Mouse (Mus musculus) MEL (cell line): ENCODE results near the gene Grip1. TPM values are rescaled to one million over a fixed set of nuclear protein-coding genes. Genes with fewer than 3 reads are reported as not detected.

ENCODE experiments used
- DNase-seq: peaks from one replicate; pipeline ENCODE4 v3.0.0; 2011; ENCODE audit warnings: low read depth, low spot score
- H3K27ac ChIP-seq: 2 replicates; pipeline ENCODE4 v1.5.1; 2012; ENCODE audit warnings: low read depth, mild to moderate bottlenecking, control low read depth, low read length, moderate library complexity; ENCODE audit not compliant: control insufficient read depth
- H3K27me3 ChIP-seq, 2 experiments: fragments of 150-350 bp in 1 of 2; sonication (generic) in 1 of 2; 2 replicates each; pipeline ENCODE4 v1.6.1; 2012; ENCODE audit warnings: low read length in 2 of 2, mild to moderate bottlenecking in 2 of 2, improper control_type of control experiment in 1 of 2, moderate library complexity in 1 of 2; ENCODE audit not compliant: insufficient read depth in 2 of 2, control insufficient read depth in 1 of 2
- H3K36me3 ChIP-seq, 2 experiments: 2 replicates each; pipeline ENCODE4 v1.6.1; 2012 to 2014; ENCODE audit warnings: low read length in 2 of 2, improper control_type of control experiment in 1 of 2, inconsistent platforms in 1 of 2, mild to moderate bottlenecking in 1 of 2; ENCODE audit not compliant: insufficient read depth in 2 of 2, control insufficient read depth in 1 of 2
- H3K4me1 ChIP-seq, 2 experiments: fragments of 150-350 bp in 1 of 2; sonication (generic) in 1 of 2; 2 replicates each; pipeline ENCODE4 v1.6.1; 2012; ENCODE audit warnings: low read length in 2 of 2, improper control_type of control experiment in 1 of 2, mild to moderate bottlenecking in 1 of 2; ENCODE audit not compliant: insufficient read depth in 2 of 2, control insufficient read depth in 1 of 2
- H3K4me3 ChIP-seq, 2 experiments: fragments of 150-350 bp in 1 of 2; sonication (generic) in 1 of 2; 2 replicates each; pipeline ENCODE4 v1.5.1; 2012; ENCODE audit warnings: low read depth in 2 of 2, low read length in 2 of 2, mild to moderate bottlenecking in 2 of 2, moderate library complexity in 2 of 2, control low read depth in 1 of 2, improper control_type of control experiment in 1 of 2; ENCODE audit not compliant: control insufficient read depth in 1 of 2, insufficient read depth in 1 of 2
- H3K79me2 ChIP-seq: 2 replicates; pipeline ENCODE4 v1.6.1; 2012; ENCODE audit warnings: mild to moderate bottlenecking, low read length, moderate library complexity; ENCODE audit not compliant: control insufficient read depth, poor library complexity, insufficient read depth
- H3K9ac ChIP-seq: 2 replicates; pipeline ENCODE4 v1.6.1; 2012; ENCODE audit warnings: low read depth, mild to moderate bottlenecking, control low read depth, low read length, moderate library complexity; ENCODE audit not compliant: control insufficient read depth, poor library complexity, severe bottlenecking
- H3K9me3 ChIP-seq: fragments of 150-350 bp; sonication (generic); replicated peaks from 2 replicates; pipeline ENCODE4 v1.6.1; 2012; ENCODE audit warnings: mild to moderate bottlenecking, low read length, improper control_type of control experiment, moderate library complexity; ENCODE audit not compliant: insufficient read depth
- BHLHE40 ChIP-seq: IDR thresholded peaks from 2 replicates; pipeline ENCODE4 v1.6.1; 2012; ENCODE audit warnings: low read depth, mild to moderate bottlenecking, inconsistent platforms, low read length, improper control_type of control experiment, borderline replicate concordance
- CHD1 ChIP-seq: IDR thresholded peaks from 2 replicates; pipeline ENCODE4 v1.6.1; 2012; ENCODE audit warnings: low read depth, mild to moderate bottlenecking, inconsistent platforms, low read length, improper control_type of control experiment
- CTCF ChIP-seq, 3 experiments: IDR thresholded peaks in 2 of 3; conservative IDR thresholded peaks in 1 of 3; 2 replicates each; pipeline ENCODE4 v1.5.1; 2011 to 2012; ENCODE audit warnings: low read length in 3 of 3, low read depth in 2 of 3, mild to moderate bottlenecking in 2 of 3, improper control_type of control experiment in 1 of 3, inconsistent platforms in 1 of 3, mixed read lengths in 1 of 3, moderate library complexity in 1 of 3; ENCODE audit not compliant: control insufficient read depth in 1 of 3, insufficient read depth in 1 of 3, poor library complexity in 1 of 3, severe bottlenecking in 1 of 3
- E2F4 ChIP-seq: IDR thresholded peaks from 2 replicates; pipeline ENCODE4 v1.6.1; 2011; ENCODE audit warnings: low read depth, low read length, improper control_type of control experiment, borderline replicate concordance
- GABPA ChIP-seq: IDR thresholded peaks from 2 replicates; pipeline ENCODE4 v1.6.1; 2012; ENCODE audit warnings: low read depth, mild to moderate bottlenecking, inconsistent platforms, low read length, improper control_type of control experiment, moderate library complexity
- GATA1 ChIP-seq: IDR thresholded peaks from 2 replicates; pipeline ENCODE4 v1.6.1; 2011; ENCODE audit warnings: low read depth, low read length, improper control_type of control experiment
- HCFC1 ChIP-seq: IDR thresholded peaks from 2 replicates; pipeline ENCODE4 v1.6.1; 2012; ENCODE audit warnings: low read depth, mild to moderate bottlenecking, inconsistent platforms, low read length, improper control_type of control experiment, moderate library complexity
- JUND ChIP-seq: IDR thresholded peaks from 2 replicates; pipeline ENCODE4 v1.6.1; 2011; ENCODE audit warnings: low read depth, mild to moderate bottlenecking, improper control_type of control experiment, low read length
- MAZ ChIP-seq: IDR thresholded peaks from 2 replicates; pipeline ENCODE4 v1.6.1; 2012; ENCODE audit warnings: low read depth, mild to moderate bottlenecking, inconsistent platforms, low read length, improper control_type of control experiment
- MYC ChIP-seq: IDR thresholded peaks from 2 replicates; pipeline ENCODE4 v1.6.1; 2011; ENCODE audit warnings: low read depth, mild to moderate bottlenecking, low read length, improper control_type of control experiment, moderate library complexity
- NELFE ChIP-seq: IDR thresholded peaks from 2 replicates; pipeline ENCODE4 v1.6.1; 2011; ENCODE audit warnings: low read depth, low read length, improper control_type of control experiment
- NRF1 ChIP-seq: IDR thresholded peaks from 2 replicates; pipeline ENCODE4 v1.6.1; 2014; ENCODE audit warnings: low read depth, mild to moderate bottlenecking, inconsistent platforms, low read length, improper control_type of control experiment, moderate library complexity; ENCODE audit not compliant: poor library complexity, insufficient read depth, severe bottlenecking
- POLR2AphosphoS5 ChIP-seq: IDR thresholded peaks from 2 replicates; pipeline ENCODE4 v1.6.1; 2012; ENCODE audit warnings: low read depth, borderline replicate concordance, mild to moderate bottlenecking, inconsistent platforms, low read length, moderate library complexity, mixed read lengths
- RAD21 ChIP-seq: IDR thresholded peaks from 2 replicates; pipeline ENCODE4 v1.6.1; 2011; ENCODE audit warnings: mild to moderate bottlenecking, low read depth, low read length, improper control_type of control experiment
- RCOR1 ChIP-seq: IDR thresholded peaks from 2 replicates; pipeline ENCODE4 v1.6.1; 2012; ENCODE audit warnings: low read depth, mild to moderate bottlenecking, inconsistent platforms, low read length, improper control_type of control experiment
- SIN3A ChIP-seq: IDR thresholded peaks from 2 replicates; pipeline ENCODE4 v1.6.1; 2012; ENCODE audit warnings: low read length, improper control_type of control experiment, inconsistent platforms
- SMC3 ChIP-seq: IDR thresholded peaks from 2 replicates; pipeline ENCODE4 v1.6.1; 2011; ENCODE audit warnings: low read depth, low read length, improper control_type of control experiment
- TAL1 ChIP-seq: IDR thresholded peaks from 2 replicates; pipeline ENCODE4 v1.6.1; 2012; ENCODE audit warnings: mild to moderate bottlenecking, inconsistent platforms, low read length, moderate library complexity, mixed read lengths
- TBP ChIP-seq: IDR thresholded peaks from 2 replicates; pipeline ENCODE4 v1.8.0; 2011; ENCODE audit warnings: low read depth, low read length, improper control_type of control experiment
- TCF12 ChIP-seq: IDR thresholded peaks from 2 replicates; pipeline ENCODE4 v1.6.1; 2014; ENCODE audit warnings: low read depth, mild to moderate bottlenecking, inconsistent platforms, low read length, improper control_type of control experiment, moderate library complexity
- UBTF ChIP-seq: IDR thresholded peaks from 2 replicates; pipeline ENCODE4 v1.6.1; 2012; ENCODE audit warnings: low read depth, mild to moderate bottlenecking, inconsistent platforms, low read length, improper control_type of control experiment, moderate library complexity, borderline replicate concordance; ENCODE audit not compliant: insufficient read depth
- USF1 ChIP-seq: IDR thresholded peaks from 2 replicates; pipeline ENCODE4 v1.6.1; 2014; ENCODE audit warnings: low read depth, mild to moderate bottlenecking, inconsistent platforms, low read length, improper control_type of control experiment, moderate library complexity
- ZC3H11A ChIP-seq: IDR thresholded peaks from 2 replicates; pipeline ENCODE4 v1.6.1; 2012; ENCODE audit warnings: low read depth, mild to moderate bottlenecking, inconsistent platforms, low read length, improper control_type of control experiment
- ZKSCAN1 ChIP-seq: IDR thresholded peaks from 2 replicates; pipeline ENCODE4 v1.6.1; 2012; ENCODE audit warnings: low read depth, mild to moderate bottlenecking, inconsistent platforms, low read length, improper control_type of control experiment, moderate library complexity
- ZNF384 ChIP-seq: IDR thresholded peaks from 2 replicates; pipeline ENCODE4 v1.6.1; 2012; ENCODE audit warnings: low read depth, mild to moderate bottlenecking, inconsistent platforms, low read length, improper control_type of control experiment
- polyA plus RNA-seq, 2 experiments: library from polyadenylated mRNA; stranded (reverse) in 1 of 2; unstranded in 1 of 2; fragments of >175 nt in 1 of 2; fragments of >200 nt in 1 of 2; gene quantifications; 2 replicates each; pipeline versions ENCODE4 v1.2.1 to v1.2.4; 2012; ENCODE audit warnings: low replicate concordance in 2 of 2, low read depth in 1 of 2; ENCODE audit not compliant: insufficient read length in 2 of 2, insufficient read depth in 1 of 2, missing spikeins in 1 of 2
- total RNA-seq: library from RNA; depleted of rRNA; stranded (reverse); fragments of 300-350 nt; gene quantifications from 2 replicates; pipeline ENCODE4 v1.2.3, GENCODE M21; 2012

Grip1 gene
- total and polyA plus RNA-seq, 3 experiments: 0.04 TPM; not detected in 2

DNA sequence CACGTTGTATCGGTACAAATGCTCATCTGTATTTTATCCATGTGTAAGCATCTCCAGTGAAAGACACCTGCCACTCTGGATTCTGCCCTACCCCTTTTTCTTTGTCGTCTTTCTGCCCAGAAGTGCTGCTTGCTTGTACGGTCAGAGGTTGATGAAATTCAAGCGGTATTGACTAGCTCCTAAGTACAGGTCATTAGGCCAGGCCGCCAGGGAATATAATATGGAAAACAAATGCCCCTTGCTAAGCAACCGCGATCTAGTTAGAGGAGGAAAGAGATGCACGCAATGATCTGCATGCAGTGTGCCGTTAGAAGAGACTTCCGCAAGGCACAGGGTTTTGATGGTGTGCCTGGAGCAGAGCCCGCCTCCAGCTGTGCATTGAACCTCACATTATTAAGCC lies 187.4 kb downstream of the Grip1 start:
- TF ChIP-seq BHLHE40: no peak
- TF ChIP-seq GABPA: no peak
- no peak for TF ChIP-seq TAL1
- no peak for TF ChIP-seq ZNF384
- no peak for TF ChIP-seq CTCF (IDR thresholded peaks at IDR 0.05 in 2 of 3, conservative IDR thresholded peaks at IDR 0.05 in 1 of 3; ENCODE audit: control insufficient read depth in 1 of 3, insufficient read depth in 1 of 3, low read depth in 2 of 3, low read length in 3 of 3, poor library complexity in 1 of 3, severe bottlenecking in 1 of 3)
- TF ChIP-seq GATA1: no peak
- TF ChIP-seq SMC3: no peak
- TF ChIP-seq E2F4: no peak
- no peak for TF ChIP-seq NELFE
- no peak for TF ChIP-seq MYC
- TF ChIP-seq JUND: no peak
- no peak for TF ChIP-seq USF1
- no peak for TF ChIP-seq SIN3A
- TF ChIP-seq UBTF: no peak
- no peak for TF ChIP-seq CHD1
- no peak for TF ChIP-seq RAD21
- TF ChIP-seq MAZ: no peak
- no peak for TF ChIP-seq NRF1
- no peak for TF ChIP-seq TBP
- Histone ChIP-seq H3K9me3 (no peaks in the 10 kb centered on the region), H3K79me2 (no peaks in the 10 kb centered on the region), H3K36me3 (no peaks in the 10 kb centered on the region), H3K27me3 (no peaks in the 10 kb centered on the region), H3K9ac (no peak overlapping the region), H3K4me1 (no peaks in the 10 kb centered on the region), H3K4me3 (no peak overlapping the region), H3K27ac (no peak overlapping the region)
- no peak for DNase-seq

DNA sequence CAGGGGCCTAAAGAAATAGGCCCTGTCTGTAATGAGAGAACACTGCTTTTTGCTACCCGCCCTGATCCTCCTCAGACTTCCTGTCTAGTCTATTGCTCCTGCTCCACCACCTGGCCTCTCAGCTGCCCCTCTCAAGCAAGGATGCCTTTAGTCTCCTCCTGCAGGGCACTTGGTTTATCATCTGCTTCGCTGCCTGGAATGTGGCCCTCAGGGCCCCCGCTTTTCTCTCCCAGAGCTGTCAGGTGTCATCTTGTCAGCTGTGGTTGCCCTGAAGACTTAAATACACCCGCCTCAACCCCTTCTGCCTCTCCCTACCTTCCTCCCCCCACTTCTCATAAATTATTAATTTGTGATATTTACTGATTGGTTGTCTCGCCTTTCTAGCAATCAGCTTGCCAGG lies 190.7 kb downstream of the Grip1 start:
- Histone ChIP-seq H3K4me3 (no peak overlapping the region), H3K9me3 (no peaks in the 10 kb centered on the region), H3K4me1 (no peaks in the 10 kb centered on the region), H3K27ac (no peak overlapping the region), H3K9ac (no peak overlapping the region), H3K79me2 (no peaks in the 10 kb centered on the region), H3K36me3 (no peaks in the 10 kb centered on the region), H3K27me3 (no peaks in the 10 kb centered on the region)
- TF ChIP-seq ZKSCAN1 (no peak), ZNF384 (no peak), HCFC1 (no peak), ZC3H11A (no peak), JUND (no peak), SMC3 (no peak), RCOR1 (no peak), POLR2AphosphoS5 (no peak), NELFE (no peak), BHLHE40 (no peak), TCF12 (no peak), CHD1 (no peak)
- DNase-seq: no peak
